Mouse (Mus musculus) lung, postnatal 0 days (tissue): ENCODE measurements around the gene Scgb1c1. TPM values are rescaled to one million over a fixed set of nuclear protein-coding genes. Genes with fewer than 3 reads are reported as not detected.

Experiments
- ATAC-seq: fragments of 200-750 bp; cut with Nextera tagmentation; 2 replicates; pipeline ENCODE4 v1.8.0; 2017; ENCODE audit warnings: moderate library complexity
- DNase-seq: peaks from one replicate; pipeline ENCODE4 v3.0.0-alpha.2; 2016; ENCODE audit warnings: low spot score
- H3K27ac ChIP-seq: fragments of 300-500 bp; sonication (generic); 2 replicates; pipeline ENCODE4 v1.5.1; 2014; ENCODE audit warnings: antibody characterized with exemption, mild to moderate bottlenecking, low read length, mixed read lengths
- H3K27me3 ChIP-seq: fragments of 300-500 bp; sonication (generic); replicated peaks from 2 replicates; pipeline ENCODE4 v1.6.1; 2014; ENCODE audit warnings: low read length, mixed read lengths; ENCODE audit not compliant: insufficient read depth
- H3K36me3 ChIP-seq: fragments of 300-500 bp; sonication (generic); 2 replicates; pipeline ENCODE4 v1.6.1; 2014; ENCODE audit warnings: low read length, mixed read lengths; ENCODE audit not compliant: insufficient read depth
- H3K4me1 ChIP-seq: fragments of 300-500 bp; sonication (generic); 2 replicates; pipeline ENCODE4 v1.6.1; 2014; ENCODE audit warnings: antibody characterized with exemption, low read depth, low read length, mixed read lengths; ENCODE audit not compliant: insufficient read depth
- H3K4me2 ChIP-seq: fragments of 300-500 bp; sonication (generic); replicated peaks from 2 replicates; pipeline ENCODE4 v1.6.1; 2014; ENCODE audit warnings: low read depth, mild to moderate bottlenecking, low read length, moderate library complexity, mixed read lengths
- H3K4me3 ChIP-seq: fragments of 300-500 bp; sonication (generic); 2 replicates; pipeline ENCODE4 v1.5.1; 2014; ENCODE audit warnings: low read depth, low read length
- H3K9ac ChIP-seq: fragments of 300-500 bp; sonication (generic); replicated peaks from 2 replicates; pipeline ENCODE4 v1.6.1; 2014; ENCODE audit warnings: low read depth, mild to moderate bottlenecking
- H3K9me3 ChIP-seq: fragments of 300-500 bp; sonication (generic); 2 replicates; pipeline ENCODE4 v1.6.1; 2016; ENCODE audit warnings: low read length, mixed read lengths
- CTCF ChIP-seq: IDR thresholded peaks from 2 replicates; pipeline ENCODE4 v1.5.1; 2016; ENCODE audit warnings: antibody characterized with exemption, mild to moderate bottlenecking
- EP300 ChIP-seq: IDR thresholded peaks from 2 replicates; pipeline ENCODE4 v1.6.1; 2016; ENCODE audit warnings: antibody characterized with exemption, mild to moderate bottlenecking, control low read depth
- WGBS: fragments of 180-500 bp; shearing (Covaris S2); extraction: QIAGEN DNeasy Blood & Tissue Kit; methylation state at CpG from one replicate; pipeline ENCODE4 v1.1.7; 2014; 5-methylcytosine and 5-hydroxymethylcytosine counted together
- polyA plus RNA-seq: library from polyadenylated mRNA; unstranded; fragments of >200 nt; fragmentation: Nextera tagmentation; extraction: Ambion mirVana; gene quantifications from 2 replicates; pipeline ENCODE4 v1.2.1, GENCODE M21; 2015

Scgb1c1 gene
- polyA plus RNA-seq, 1 experiment from 2014 or later: 27.0 TPM

DNA sequence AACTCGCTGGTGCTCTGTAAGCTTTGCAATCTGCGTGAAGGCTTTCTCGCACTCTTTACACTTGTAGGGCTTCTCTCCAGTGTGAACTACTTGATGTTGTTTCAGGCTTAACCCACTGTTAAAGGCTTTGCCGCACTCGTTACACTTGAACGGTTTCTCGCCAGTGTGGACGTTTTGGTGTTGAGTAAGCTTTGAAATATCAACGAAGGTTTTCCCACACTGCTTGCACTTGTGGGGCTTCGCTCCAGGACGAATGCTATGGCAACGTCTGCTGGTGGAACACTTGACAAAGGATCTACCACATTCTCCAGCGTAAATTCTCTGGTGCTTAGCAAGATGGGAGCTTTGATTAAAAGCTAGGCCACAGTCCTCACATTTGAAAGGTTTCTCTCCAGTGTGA is 33.6 kb upstream of the Scgb1c1 start:
- no peak for TF ChIP-seq CTCF
- Histone ChIP-seq H3K27me3 (no peaks in the 10 kb centered on the region), H3K9ac (no peak overlapping the region), H3K4me2 (no peak overlapping the region), H3K4me1 (no peaks in the 10 kb centered on the region), H3K4me3 (no peak overlapping the region), H3K36me3 (no peaks in the 10 kb centered on the region), H3K9me3 (no peaks in the 10 kb centered on the region), H3K27ac (no peak overlapping the region)
- ATAC-seq: no peak
- DNase-seq: no peak
- WGBS: 70% methylated on average over 13 of the region's 13 CpGs

DNA sequence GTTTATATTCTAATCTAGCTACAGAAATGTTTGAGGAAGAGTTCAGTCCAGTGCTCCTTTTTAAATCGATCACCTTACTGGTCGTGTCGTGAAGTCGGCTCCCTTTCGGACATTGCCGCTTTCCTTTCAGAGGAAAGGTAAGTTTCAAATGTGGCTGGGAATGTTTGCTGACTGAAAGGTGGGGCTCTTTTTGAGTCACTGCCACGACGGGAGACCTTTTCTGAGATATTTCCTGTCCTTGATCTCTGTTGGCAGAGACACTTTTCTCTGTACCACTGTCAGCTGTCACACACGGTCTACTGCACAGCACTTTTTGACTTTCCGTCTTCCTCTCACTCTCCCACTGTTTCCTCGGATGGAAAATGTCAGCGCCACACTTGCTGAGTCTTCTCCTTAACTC is 32.5 kb upstream of the Scgb1c1 start:
- no peak overlapping the region for H3K4me2 ChIP-seq
- 79% methylated on average over 12 of the region's 12 CpGs for WGBS

DNA sequence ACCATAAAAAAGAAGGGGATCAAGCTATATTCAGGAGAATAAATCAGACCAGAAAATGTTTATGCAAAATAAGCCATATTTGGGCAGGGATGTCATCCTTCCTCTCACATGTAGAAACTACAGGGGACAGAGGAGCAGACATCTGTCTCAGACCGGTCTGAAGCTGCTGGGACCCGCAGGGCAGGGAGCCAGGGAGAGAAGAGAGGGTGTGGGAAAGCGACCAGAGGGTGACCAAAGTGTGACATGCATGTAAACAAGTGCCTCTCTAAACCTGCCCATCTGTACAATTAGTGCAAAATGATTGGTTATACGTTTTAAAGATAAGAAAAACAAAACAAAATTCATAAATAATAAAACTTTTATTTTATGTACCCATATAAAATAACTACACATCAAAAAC is 25.2 kb upstream of the Scgb1c1 start:
- H3K27me3 ChIP-seq: no peaks in the 10 kb centered on the region
- no peak overlapping the region for H3K4me2 ChIP-seq
- no peaks in the 10 kb centered on the region for H3K9me3 ChIP-seq
- H3K27ac ChIP-seq: no peak overlapping the region
- no peak overlapping the region for H3K4me3 ChIP-seq
- WGBS: 43% methylated on average over 4 of the region's 4 CpGs
- no peak overlapping the region for H3K9ac ChIP-seq
- TF ChIP-seq EP300 (no peak), CTCF (no peak)
- no peaks in the 10 kb centered on the region for H3K4me1 ChIP-seq
- DNase-seq (no peak), ATAC-seq (no peak)
- no peaks in the 10 kb centered on the region for H3K36me3 ChIP-seq

More for the DNA sequence above, 32.5 kb upstream of the Scgb1c1 start:
- DNase-seq: no peak
- H3K4me3 ChIP-seq: no peak overlapping the region
- H3K9ac ChIP-seq: no peak overlapping the region
- no peaks in the 10 kb centered on the region for H3K4me1 ChIP-seq
- TF ChIP-seq EP300: no peak
- TF ChIP-seq CTCF: no peak
- H3K36me3 ChIP-seq: no peaks in the 10 kb centered on the region
- H3K27me3 ChIP-seq: no peaks in the 10 kb centered on the region
- no peak overlapping the region for H3K27ac ChIP-seq
- no peaks in the 10 kb centered on the region for H3K9me3 ChIP-seq
- no peak for ATAC-seq

DNA sequence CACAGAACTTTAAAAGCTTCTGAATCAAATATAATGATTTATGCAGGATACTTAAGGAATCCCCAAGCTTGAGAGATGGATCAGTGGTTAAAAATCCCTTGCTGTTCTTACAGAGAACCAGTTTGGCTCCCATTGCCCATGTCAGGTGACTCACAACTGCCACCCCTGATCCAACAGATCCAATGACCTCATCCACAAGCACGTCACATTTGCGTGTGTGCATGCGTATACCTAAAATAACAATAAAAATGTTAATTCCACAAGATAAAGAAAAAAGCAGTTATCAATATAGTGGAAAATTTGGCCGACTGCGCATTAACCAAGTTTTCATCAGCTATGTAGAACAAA is 24.1 kb upstream of the Scgb1c1 start:
- no peak overlapping the region for H3K9ac ChIP-seq
- H3K4me3 ChIP-seq: no peak overlapping the region
- H3K4me2 ChIP-seq: no peak overlapping the region
- H3K27ac ChIP-seq: no peak overlapping the region
- H3K36me3 ChIP-seq: no peaks in the 10 kb centered on the region
- no peaks in the 10 kb centered on the region for H3K27me3 ChIP-seq
- no peak for DNase-seq
- no peak for TF ChIP-seq CTCF
- TF ChIP-seq EP300: no peak
- H3K9me3 ChIP-seq: no peaks in the 10 kb centered on the region
- WGBS: 53% methylated on average over 5 of the region's 5 CpGs
- no peaks in the 10 kb centered on the region for H3K4me1 ChIP-seq
- ATAC-seq: no peak

DNA sequence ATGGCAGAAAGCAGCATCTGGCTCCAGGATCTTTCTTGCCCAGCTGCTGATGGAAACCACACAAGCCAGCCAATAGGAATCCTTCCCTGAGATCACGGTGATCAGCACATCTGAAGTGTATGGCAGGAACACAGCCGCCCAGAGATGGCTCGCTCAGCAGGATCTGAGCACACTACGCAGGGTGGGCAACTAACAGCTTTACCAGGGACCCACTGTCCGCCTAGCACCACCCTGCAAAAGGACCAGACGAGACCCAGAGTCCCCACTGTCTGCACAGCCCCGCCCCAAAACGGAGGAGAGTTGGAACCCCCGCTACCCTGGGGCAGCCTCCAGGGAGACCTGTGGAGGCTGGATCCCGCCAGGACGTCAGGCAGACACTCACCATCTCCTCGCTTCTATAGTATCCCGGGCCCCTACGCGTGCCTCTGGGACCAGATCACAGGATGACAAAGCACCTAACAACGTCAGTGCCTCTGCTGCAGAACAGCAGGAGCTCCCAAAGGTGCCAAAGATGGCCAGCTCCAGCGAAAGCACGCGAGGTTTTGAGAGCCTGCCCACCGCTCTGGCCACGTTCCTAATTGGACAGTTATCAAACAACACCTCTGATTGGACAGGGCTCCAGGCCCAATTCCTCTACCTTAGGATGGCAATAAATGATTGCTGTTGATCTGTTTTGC is 23.6 kb upstream of the Scgb1c1 start, which contains the start of gene Zfp941:
TSS of gene Zfp941 (minus strand) at position 526 of the 677 bp plus-strand sequence.
- H3K9me3 ChIP-seq: no peaks in the 10 kb centered on the region
- H3K9ac ChIP-seq: no peak within 1 kb of the TSS
- peak; percentile 30 for DNase-seq
- H3K4me1 ChIP-seq: no peaks in the 10 kb centered on the region
- H3K36me3 ChIP-seq: no peaks in the 10 kb centered on the region
- peak; percentile 38 for ATAC-seq
- no peak for TF ChIP-seq CTCF
- no peak for TF ChIP-seq EP300
- WGBS: 2% methylated on average over 21 of the region's 21 CpGs
- peak within 1 kb of the TSS; percentile 56 for H3K4me2 ChIP-seq
- no peak within 1 kb of the TSS for H3K27ac ChIP-seq
- H3K4me3 ChIP-seq: peak within 1 kb of the TSS; percentile 11; the same call in 1 of the 2 replicates
- no peaks in the 10 kb centered on the region for H3K27me3 ChIP-seq

DNA sequence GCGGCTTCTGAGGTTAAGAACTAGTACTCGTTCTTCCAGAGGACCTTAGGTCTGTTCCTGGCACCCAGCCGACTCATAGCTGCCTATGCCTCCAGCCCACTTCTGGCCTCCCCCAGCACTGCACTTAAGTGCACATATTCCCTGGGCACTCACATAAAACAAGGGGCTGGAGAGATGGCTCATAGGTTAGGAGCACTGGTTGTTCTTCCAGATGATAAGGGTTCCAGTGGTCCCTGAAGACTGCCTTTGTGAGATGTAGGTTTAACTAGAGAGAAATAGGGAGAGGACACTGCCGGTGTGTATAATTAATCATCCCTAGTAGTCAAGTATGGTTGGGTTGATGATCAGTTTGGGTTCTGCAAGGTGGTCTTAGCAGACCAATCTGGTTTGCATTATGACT is 22.6 kb upstream of the Scgb1c1 start:
- no peak for ATAC-seq
- no peak overlapping the region for H3K9ac ChIP-seq
- no peak overlapping the region for H3K4me3 ChIP-seq
- no peak for DNase-seq
- no peaks in the 10 kb centered on the region for H3K36me3 ChIP-seq
- no peak overlapping the region for H3K4me2 ChIP-seq
- no peaks in the 10 kb centered on the region for H3K9me3 ChIP-seq
- no peaks in the 10 kb centered on the region for H3K27me3 ChIP-seq
- 79% methylated on average over 4 of the region's 4 CpGs for WGBS
- no peak overlapping the region for H3K27ac ChIP-seq
- no peaks in the 10 kb centered on the region for H3K4me1 ChIP-seq
- TF ChIP-seq EP300: no peak
- no peak for TF ChIP-seq CTCF
